Mouse (Mus musculus) spleen, postnatal 10 days (tissue): Measurements from ENCODE around the gene Galnt7.

Source experiments
- DNase-seq, 2 experiments: peaks; one replicate each; pipeline ENCODE4 v3.0.0; 2021 to 2022; ENCODE audit warnings: low spot score in 2 of 2

Gene Galnt7

GRCm38 (mm10) chr8:57498847-57499511 lies 153.9 kb downstream of the Galnt7 start:
- DNase-seq = peak in 1 of 2 experiments; percentile 2

- no peak for DNase-seq
Observed at GRCm38 (mm10) chr8:57498494-57498846, 154.4 kb downstream of the Galnt7 start.

GRCm38 (mm10) chr8:57491873-57492272 lies 161.0 kb downstream of the Galnt7 start:
- no peak for DNase-seq

GRCm38 (mm10) chr8:57489896-57490295 lies 162.9 kb downstream of the Galnt7 start:
- no peak for DNase-seq

GRCm38 (mm10) chr8:57489366-57489765 lies 163.5 kb downstream of the Galnt7 start:
- no peak for DNase-seq

- DNase-seq = peak; percentile 61 to 87
Observed at GRCm38 (mm10) chr8:57488312-57488765, 164.5 kb downstream of the Galnt7 start.

- DNase-seq = peak; percentile 96 to 99
Observed at GRCm38 (mm10) chr8:57487441-57488155, 165.2 kb downstream of the Galnt7 start, which contains the start of gene Sap30. Gene Sap30, minus strand, starts transcription at chr8:57487860.

GRCm38 (mm10) chr8:57486491-57487440 lies 166.1 kb downstream of the Galnt7 start:
- DNase-seq = peak; percentile 61 to 69

- no peak for DNase-seq
Observed at GRCm38 (mm10) chr8:57480606-57481005, 172.2 kb downstream of the Galnt7 start.

- no peak for DNase-seq
Observed at GRCm38 (mm10) chr8:57479700-57480099, 173.1 kb downstream of the Galnt7 start.

GRCm38 (mm10) chr8:57478406-57478805 lies 174.4 kb downstream of the Galnt7 start:
- DNase-seq = no peak
